Mouse (Mus musculus) kidney, adult 10 weeks (tissue): Measurements from ENCODE around the gene B3galt4. TPM values are rescaled to one million over a fixed set of nuclear protein-coding genes. Genes with fewer than 3 reads are reported as not detected.

Experiments used
- polyA plus RNA-seq: library from polyadenylated mRNA; stranded (reverse); fragments of 350-450 nt; fragmentation: Illumina TruSeq; extraction: RNeasy Lipid Tissue Mini Kit (QIAGEN cat#74804); gene quantifications from one replicate; pipeline ENCODE4 v1.2.3, GENCODE M21; 2014; ENCODE audit warnings: low read depth, low replicate concordance

Gene B3galt4
- not detected for polyA plus RNA-seq

DNA sequence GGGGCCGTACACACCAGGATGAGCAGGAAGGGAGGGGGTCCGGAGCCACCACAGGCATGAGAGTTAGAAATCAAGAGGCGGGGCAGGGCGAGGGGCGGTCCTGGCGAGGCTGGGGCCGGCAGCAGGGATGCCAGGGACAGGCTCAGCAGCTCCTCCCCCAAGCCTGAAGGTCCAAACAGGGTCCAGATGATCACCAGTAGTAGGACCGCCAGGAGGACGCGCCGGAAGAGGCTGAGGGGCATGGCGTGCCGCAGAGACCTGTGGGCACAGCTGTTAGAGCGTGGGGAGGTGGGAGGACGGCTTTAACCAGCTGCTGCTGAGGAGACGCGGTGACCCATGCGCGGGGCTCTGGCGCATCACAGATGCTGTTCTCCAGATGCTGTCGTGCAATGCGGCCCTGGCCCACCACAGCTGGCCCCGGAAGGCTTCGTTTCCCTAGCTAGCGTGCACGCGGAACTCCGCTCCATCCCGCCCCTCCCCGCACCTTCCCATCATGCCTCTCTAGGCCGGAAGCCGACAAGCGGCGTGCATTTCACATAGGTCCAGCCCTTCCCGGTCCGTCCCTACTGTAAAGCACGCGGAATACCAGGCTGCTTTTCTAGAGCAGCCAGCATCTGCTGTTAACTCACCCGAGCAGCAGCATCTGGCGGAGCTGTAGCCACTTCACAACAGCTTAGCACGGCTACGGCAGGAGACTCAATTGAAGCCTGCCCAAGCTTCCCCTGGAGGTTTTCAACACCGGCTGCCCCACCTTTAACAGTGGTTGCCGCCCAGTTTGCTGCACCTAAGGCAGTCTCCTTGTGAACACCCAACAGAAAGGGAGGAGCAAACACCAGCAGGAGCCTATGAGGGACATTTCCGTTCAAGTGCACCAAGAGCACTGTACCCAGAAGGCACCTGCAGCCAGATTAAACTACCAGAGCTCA is at the start of gene B3galt4:
Gene B3galt4, minus strand, starts transcription at position 468 of the 926 bp plus-strand sequence.

DNA sequence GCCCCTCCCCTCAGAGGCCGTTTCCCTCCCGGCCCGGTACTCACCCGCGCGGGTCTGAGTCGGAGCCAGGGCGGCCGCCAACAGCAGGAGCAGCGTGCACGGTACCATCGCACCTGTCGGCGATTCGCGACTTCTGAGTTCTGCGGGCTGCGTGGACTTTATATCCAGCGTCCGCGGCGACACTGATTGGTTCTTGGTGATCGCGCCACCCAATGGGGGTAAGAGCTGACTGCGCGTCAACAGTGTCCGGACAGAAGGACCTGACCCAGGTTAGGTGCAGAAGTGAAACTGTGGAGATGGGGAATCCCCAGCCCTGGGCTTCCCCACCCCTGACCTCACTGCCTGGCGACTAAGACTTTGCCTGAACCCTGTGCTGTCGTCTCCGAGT is 48.9 kb upstream of the B3galt4 start, which contains the start of gene H2-K1:
Gene H2-K1, minus strand, starts transcription at position 198 of the 388 bp plus-strand sequence.

DNA sequence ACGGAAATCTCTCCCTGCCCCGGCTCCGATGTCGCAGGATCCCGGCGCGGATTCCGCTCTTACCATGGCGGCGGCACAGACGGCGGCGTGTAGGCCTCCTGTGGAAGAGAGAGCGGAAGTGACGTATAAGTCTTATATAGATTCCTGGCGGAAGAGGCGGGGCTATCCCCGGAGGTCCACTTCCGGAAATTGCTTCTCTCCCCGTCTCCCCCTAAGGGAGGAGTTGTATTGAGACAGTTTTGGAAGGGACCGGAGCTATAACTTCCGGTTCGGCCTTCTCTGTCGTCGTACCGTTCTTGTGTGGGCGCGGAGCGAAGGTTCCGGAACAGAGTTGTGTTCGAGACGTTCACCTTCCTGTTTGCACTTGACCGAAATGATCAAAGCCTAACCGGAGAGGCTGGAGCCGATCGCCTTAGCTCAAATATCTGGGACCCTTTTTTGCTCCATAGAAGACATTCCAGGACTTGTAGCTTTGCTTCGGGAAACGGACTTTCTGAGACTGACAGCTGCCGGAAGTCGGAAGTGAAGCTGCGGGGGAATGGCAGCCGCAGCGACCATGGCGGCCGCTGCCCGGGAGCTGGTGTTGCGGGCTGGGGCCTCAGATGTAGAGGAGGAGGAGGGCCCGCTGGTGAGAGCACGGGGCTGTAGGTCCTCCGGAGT is 4.4 kb upstream of the B3galt4 start, which contains the start of the genes Vps52 and Rps18:
Gene Vps52, plus strand, starts transcription at position 258 of the 660 bp plus-strand sequence.
Gene Rps18, minus strand, starts transcription at position 447 of the 660 bp plus-strand sequence.

DNA sequence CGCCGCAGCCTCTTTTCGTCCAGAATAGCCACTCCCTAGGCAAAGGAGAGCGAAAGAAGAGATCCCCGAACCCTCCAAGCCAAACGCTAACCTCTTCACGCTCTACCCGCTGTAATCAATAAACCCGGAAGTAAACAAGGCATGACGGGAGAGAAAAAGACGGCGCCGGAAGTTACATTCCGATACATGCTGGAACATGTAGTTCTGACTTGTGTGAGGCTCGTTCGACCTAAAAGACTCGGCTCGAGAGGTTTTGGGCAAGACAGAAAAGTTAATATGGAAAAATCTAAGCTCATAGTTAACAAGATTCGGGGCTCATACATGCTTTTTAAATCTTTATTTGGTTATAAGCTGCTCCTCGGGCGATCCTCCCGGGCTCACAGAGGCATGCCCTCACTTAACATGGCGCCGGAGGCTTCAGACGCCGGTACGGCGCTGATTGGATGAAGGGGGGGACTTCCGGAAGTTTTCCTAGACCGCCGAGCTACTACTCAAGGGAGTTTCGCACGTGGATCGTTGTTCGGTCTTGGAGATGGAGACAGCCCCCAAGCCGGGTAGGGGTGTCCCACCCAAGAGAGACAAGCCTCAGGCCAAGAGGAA is 11.0 kb downstream of the B3galt4 start, which contains the start of the genes Pfdn6 and Wdr46:
Gene Pfdn6, minus strand, starts transcription at position 138 of the 600 bp plus-strand sequence.
Gene Wdr46, plus strand, starts transcription at position 455 of the 600 bp plus-strand sequence.

DNA sequence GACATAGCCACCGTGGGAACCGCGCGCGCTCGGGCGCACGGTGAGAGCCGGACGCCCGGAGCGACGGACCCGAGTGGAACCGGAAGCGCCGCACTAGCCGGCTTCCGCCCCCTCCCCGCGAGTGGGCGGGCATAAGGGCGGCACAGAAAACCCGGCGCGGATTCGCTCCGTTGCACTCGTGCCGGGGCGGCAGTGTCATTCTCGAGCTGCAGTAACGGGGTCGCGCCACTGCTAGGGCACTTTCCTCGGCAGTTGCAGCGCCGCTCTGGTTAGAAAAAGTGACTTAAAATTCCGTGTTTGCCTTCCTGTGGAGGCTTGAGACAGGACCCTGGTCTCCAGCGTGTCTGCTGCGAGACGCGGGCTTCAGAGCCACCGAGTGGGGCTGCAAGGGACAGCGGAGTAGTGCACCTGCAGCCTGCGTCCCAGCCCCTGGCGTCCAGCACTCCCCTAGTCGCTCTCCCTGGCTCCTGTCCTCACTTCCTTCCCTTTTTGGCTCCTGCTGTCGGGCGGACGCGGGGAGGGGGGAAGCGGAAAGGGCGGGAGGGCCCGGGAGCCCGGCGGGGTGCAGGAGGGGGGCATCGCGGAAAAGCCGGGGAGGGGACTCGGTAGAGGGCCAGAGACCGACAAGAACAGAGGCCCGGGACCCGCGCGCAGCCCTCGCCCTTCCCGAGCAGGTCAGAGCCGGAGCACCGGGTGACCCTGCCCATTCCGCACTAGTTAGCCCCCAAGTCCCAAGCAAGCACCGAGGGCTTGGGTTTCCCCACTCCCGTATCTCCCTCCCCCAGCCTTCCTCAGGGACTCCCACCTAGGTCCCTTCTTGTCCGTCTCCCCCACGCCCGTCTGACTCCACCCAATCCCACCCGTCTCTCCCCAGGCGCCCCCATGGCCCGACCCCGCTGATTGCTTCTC is 21.7 kb downstream of the B3galt4 start, which contains the start of gene Rgl2:
Gene Rgl2, plus strand, starts transcription at position 173 of the 909 bp plus-strand sequence.

DNA sequence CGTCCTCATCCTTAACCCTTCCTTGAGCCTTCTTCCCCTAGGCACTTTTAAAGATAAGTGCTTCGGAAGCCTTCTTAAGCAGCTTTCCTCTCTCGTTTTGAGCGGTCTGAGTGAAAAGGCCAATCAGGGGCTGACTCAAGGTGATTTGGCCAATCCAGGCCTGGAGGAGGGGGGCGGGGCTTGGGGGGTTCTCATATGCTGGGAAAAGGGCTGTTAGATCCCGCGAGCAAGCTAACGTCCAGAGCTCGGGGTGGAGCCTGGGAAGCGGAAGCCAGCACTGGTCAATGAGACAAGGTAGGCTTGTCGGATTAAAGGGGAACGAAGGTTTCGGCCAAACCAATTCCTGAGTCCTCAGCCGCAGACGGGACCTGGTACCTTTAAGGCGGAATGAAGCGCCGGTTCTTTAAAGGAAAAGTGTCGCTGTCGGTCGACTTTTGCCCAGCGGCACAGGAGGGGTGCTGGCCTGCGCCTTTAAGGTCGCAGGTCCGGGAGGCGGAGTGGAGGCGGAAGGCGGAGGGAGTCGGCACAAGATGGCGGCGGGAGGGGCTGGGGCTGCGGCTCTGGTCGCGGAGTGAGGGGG is 35.5 kb downstream of the B3galt4 start, which contains the start of the genes Tapbp and Zbtb22:
Gene Tapbp, plus strand, starts transcription at position 229 of the 580 bp plus-strand sequence.
Gene Zbtb22, plus strand, starts transcription at position 234 of the 580 bp plus-strand sequence.

DNA sequence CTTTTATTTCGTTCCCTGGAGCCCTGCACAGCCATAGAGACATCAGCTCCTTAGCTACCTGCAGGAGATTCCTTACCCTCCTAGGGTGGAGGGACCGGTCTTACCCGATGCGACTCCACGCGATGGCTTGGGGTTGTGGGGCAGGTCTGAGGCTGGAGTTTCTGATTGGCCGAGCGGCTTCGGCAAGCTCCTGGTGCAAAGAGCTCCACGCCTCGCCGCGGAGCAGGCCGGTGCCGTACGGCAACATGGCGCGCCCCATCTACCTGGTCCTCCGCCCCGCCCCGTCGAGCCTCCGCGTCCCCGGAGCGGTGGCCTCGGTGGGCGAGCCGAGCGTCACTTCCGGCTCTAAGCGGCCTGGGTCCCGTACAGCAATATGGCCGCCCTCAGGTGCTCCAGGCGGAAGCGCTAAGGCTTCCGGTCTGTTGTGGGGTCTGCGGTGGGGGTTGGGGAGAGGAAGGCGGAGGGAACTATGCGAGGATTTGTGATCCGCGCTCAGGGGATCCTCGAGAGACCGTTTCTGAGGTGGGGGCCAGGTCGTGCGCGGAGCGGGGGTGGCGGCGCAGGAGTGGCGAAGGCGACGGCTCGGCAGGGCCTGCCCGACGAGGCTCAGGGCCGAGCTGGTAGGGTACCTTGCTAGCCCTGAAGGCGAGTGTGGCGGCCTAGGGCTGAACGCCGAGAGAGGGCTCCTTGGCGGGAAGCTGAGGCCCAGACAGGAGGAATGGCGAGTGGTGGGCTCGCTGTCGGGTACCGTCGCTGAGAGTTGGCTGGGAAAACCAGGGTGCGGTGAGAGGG is 42.0 kb downstream of the B3galt4 start, which contains the start of gene Daxx:
Gene Daxx, plus strand, starts transcription at position 338 of the 792 bp plus-strand sequence.

DNA sequence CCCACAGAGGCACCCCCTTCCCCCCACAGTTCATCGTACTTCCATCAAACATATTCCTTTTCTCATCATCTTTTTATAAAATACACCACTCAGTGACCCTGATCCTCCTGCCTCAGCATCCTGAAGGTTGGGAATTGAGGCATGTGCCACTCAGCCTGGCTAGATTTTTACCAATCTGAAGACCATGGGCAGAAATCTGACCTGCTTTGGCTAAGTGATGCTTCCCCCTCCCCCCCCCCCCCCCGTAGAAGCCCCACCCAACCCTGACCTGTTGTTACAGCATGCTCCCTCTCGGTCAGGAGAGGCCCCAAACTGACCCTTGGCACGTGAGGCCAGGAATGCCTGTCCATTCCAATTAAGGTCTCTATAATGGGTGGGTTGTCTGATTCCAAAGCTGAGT is 46.5 kb downstream of the B3galt4 start, which contains the start of gene Platr17:
Gene Platr17, plus strand, starts transcription at position 301 of the 400 bp plus-strand sequence.

Other genes with a start within 250 kb of the B3galt4 start
- 18.5 TPM for gene March2, start 232.8 kb downstream of the B3galt4 start, polyA plus RNA-seq
- 15.2 TPM for gene Rab11b, start 191.0 kb downstream of the B3galt4 start, polyA plus RNA-seq
- gene Angptl4, start 169.7 kb downstream of the B3galt4 start, polyA plus RNA-seq = 1.4 TPM
- gene Kank3, start 141.0 kb downstream of the B3galt4 start, polyA plus RNA-seq = 10.2 TPM
- 57.1 TPM for gene Rps28, start 126.9 kb downstream of the B3galt4 start, polyA plus RNA-seq
- 17.8 TPM for gene Ndufa7, start 126.9 kb downstream of the B3galt4 start, polyA plus RNA-seq
- gene Cd320, start 108.4 kb downstream of the B3galt4 start, polyA plus RNA-seq = 6.0 TPM
- gene Gm7029, start 77.7 kb downstream of the B3galt4 start, polyA plus RNA-seq = not detected
- not detected for gene Kifc1, start 60.8 kb downstream of the B3galt4 start, polyA plus RNA-seq
- gene Platr17, start 46.4 kb downstream of the B3galt4 start, polyA plus RNA-seq = not detected
- gene Daxx, start 42.1 kb downstream of the B3galt4 start, polyA plus RNA-seq = 5.0 TPM
- 17.3 TPM for gene Tapbp, start 35.6 kb downstream of the B3galt4 start, polyA plus RNA-seq
- gene Zbtb22, start 35.6 kb downstream of the B3galt4 start, polyA plus RNA-seq = 1.3 TPM
- 1.6 TPM for gene Rgl2, start 21.9 kb downstream of the B3galt4 start, polyA plus RNA-seq
- gene Pfdn6, start 11.1 kb downstream of the B3galt4 start, polyA plus RNA-seq = 15.7 TPM
- 0.24 TPM for gene Wdr46, start 10.8 kb downstream of the B3galt4 start, polyA plus RNA-seq
- gene Vps52, start 4.3 kb upstream of the B3galt4 start, polyA plus RNA-seq = 2.9 TPM
- 17.5 TPM for gene Rps18, start 4.5 kb upstream of the B3galt4 start, polyA plus RNA-seq
- gene H2-K1, start 48.9 kb upstream of the B3galt4 start, polyA plus RNA-seq = 78.8 TPM
- gene Ring1, start 73.2 kb upstream of the B3galt4 start, polyA plus RNA-seq = 0.44 TPM
- gene H2-Ke6, start 76.6 kb upstream of the B3galt4 start, polyA plus RNA-seq = 3.7 TPM
- gene Slc39a7, start 80.2 kb upstream of the B3galt4 start, polyA plus RNA-seq = 0.73 TPM
- 0.77 TPM for gene Rxrb, start 80.3 kb upstream of the B3galt4 start, polyA plus RNA-seq
- not detected for gene Col11a2, start 87.9 kb upstream of the B3galt4 start, polyA plus RNA-seq
- not detected for gene H2-Oa, start 140.9 kb upstream of the B3galt4 start, polyA plus RNA-seq
- gene H2-DMa, start 168.1 kb upstream of the B3galt4 start, polyA plus RNA-seq = not detected
- 167 TPM for gene Brd2, start 171.1 kb upstream of the B3galt4 start, polyA plus RNA-seq
- 0.44 TPM for gene H2-DMb2, start 191.8 kb upstream of the B3galt4 start, polyA plus RNA-seq
- gene H2-DMb1, start 201.6 kb upstream of the B3galt4 start, polyA plus RNA-seq = 7.9 TPM
- gene Tap1, start 236.1 kb upstream of the B3galt4 start, polyA plus RNA-seq = 1.2 TPM
- gene Psmb9, start 236.3 kb upstream of the B3galt4 start, polyA plus RNA-seq = not detected
- gene Psmb8, start 246.2 kb upstream of the B3galt4 start, polyA plus RNA-seq = 0.73 TPM